11 mouse cellular contexts compared by ENCODE assay signal in genomic region chr1:74795145-74795529, GRCm38 (mm10). TPM values are rescaled to one million over a fixed set of nuclear protein-coding genes. Genes with fewer than 3 reads are reported as not detected.
DNase-seq lines count a peak whose midpoint lies in the region; ATAC-seq and TF ChIP-seq lines count a peak whose summit lies in the region.
"Had no signal": no experiment of that assay in that cellular context is flagged by ENCODE, and none has a peak within 500 bp of the region (broad histone marks: within the 10 kb centered on the region; RNA-seq: fewer than 3 reads in every experiment).

No protein-coding gene starts in this region.

- TF ChIP-seq CTCF in ES-Bruce4 (IDR thresholded peaks at IDR 0.05; ENCODE audit: low read depth, low read length) = no peak

- no peak overlapping the region for H3K27ac ChIP-seq in heart, embryonic 12.5 days (ENCODE audit: poor library complexity, severe bottlenecking)
- H3K27ac ChIP-seq in ES-Bruce4 (ENCODE audit: insufficient read depth, low read length) = no peak overlapping the region
- no peak overlapping the region for H3K27ac ChIP-seq in hindbrain, embryonic 10.5 days
- H3K27ac ChIP-seq in midbrain, embryonic 13.5 days = no peak overlapping the region

- intact Hi-C loops in heart, postnatal 14 days (cut with DNase I) = no loop called here

- no peaks in the 10 kb centered on the region for H3K9me3 ChIP-seq in heart, embryonic 12.5 days (replicated peaks)
- H3K9me3 ChIP-seq in ES-Bruce4 (replicated peaks; ENCODE audit: control insufficient read depth, insufficient read depth, low read length, poor library complexity, severe bottlenecking) = no peaks in the 10 kb centered on the region
- H3K9me3 ChIP-seq in hindbrain, embryonic 10.5 days = no peaks in the 10 kb centered on the region
- H3K9me3 ChIP-seq in midbrain, embryonic 13.5 days = no peaks in the 10 kb centered on the region

- WGBS in heart, embryonic 12.5 days = 2% methylated on average over 8 of the region's 11 CpGs
- WGBS in hindbrain, embryonic 10.5 days = 2% methylated on average over 11 of the region's 11 CpGs
- 3% methylated on average over 9 of the region's 11 CpGs for WGBS in midbrain, embryonic 13.5 days

- no peak; the same call in 1 of the 2 replicates for ATAC-seq in heart, embryonic 12.5 days (ENCODE audit: insufficient number of reproducible peaks, low FRiP score)
- ATAC-seq in midbrain, embryonic 13.5 days = no peak
- no peak for ATAC-seq in megakaryocyte, adult 5-6 weeks (ENCODE audit: poor library complexity, severe bottlenecking)
- no peak for ATAC-seq in erythroblast, adult 5-6 weeks (replicated peaks; ENCODE audit: low FRiP score, poor library complexity, severe bottlenecking)
- ATAC-seq in megakaryocyte-erythroid progenitor cell, adult 5-6 weeks (replicated peaks; ENCODE audit: low FRiP score, low TSS enrichment, poor library complexity, severe bottlenecking) = no peak

- H3K36me3 ChIP-seq in heart, embryonic 12.5 days = no peaks in the 10 kb centered on the region
- H3K36me3 ChIP-seq in ES-Bruce4 (ENCODE audit: control insufficient read depth, insufficient read depth, low read length, poor library complexity, severe bottlenecking) = no peaks in the 10 kb centered on the region
- no peaks in the 10 kb centered on the region for H3K36me3 ChIP-seq in hindbrain, embryonic 10.5 days
- H3K36me3 ChIP-seq in midbrain, embryonic 13.5 days = no peaks in the 10 kb centered on the region

- no peak for DNase-seq in heart, postnatal 14 days
- DNase-seq in hindbrain, embryonic 10.5 days (ENCODE audit: low spot score) = no peak
- DNase-seq: cerebellum, adult 9-10 months; layer of hippocampus, adult 9-11 months had no signal

- TF ChIP-seq POLR2A in ES-Bruce4 (IDR thresholded peaks at IDR 0.05; ENCODE audit: insufficient read depth, low read length) = no peak

- peaks cover 25% of the 10 kb centered on the region for H3K4me1 ChIP-seq in heart, embryonic 12.5 days (replicated peaks)
- peaks cover 2% of the 10 kb centered on the region for H3K4me1 ChIP-seq in ES-Bruce4 (ENCODE audit: control insufficient read depth, insufficient read depth, low read length)
- H3K4me1 ChIP-seq in hindbrain, embryonic 10.5 days (replicated peaks) = peaks cover 83% of the 10 kb centered on the region
- H3K4me1 ChIP-seq in midbrain, embryonic 13.5 days (replicated peaks) = peaks cover 68% of the 10 kb centered on the region

- TF ChIP-seq EP300 in ES-Bruce4 (IDR thresholded peaks at IDR 0.05; ENCODE audit: insufficient read depth, low read depth, low read length) = no peak

- peak overlapping the region; percentile 61 for H3K4me2 ChIP-seq in heart, embryonic 12.5 days
- H3K4me2 ChIP-seq in midbrain, embryonic 13.5 days (replicated peaks) = peak overlapping the region; percentile 54

- peaks cover 100% of the 10 kb centered on the region for H3K27me3 ChIP-seq in heart, embryonic 12.5 days (replicated peaks)
- H3K27me3 ChIP-seq in ES-Bruce4 (ENCODE audit: control insufficient read depth, insufficient read depth, low read length, poor library complexity, severe bottlenecking) = peaks cover 16% of the 10 kb centered on the region
- H3K27me3 ChIP-seq in hindbrain, embryonic 10.5 days (ENCODE audit: insufficient read depth, poor library complexity, severe bottlenecking) = peaks cover 100% of the 10 kb centered on the region
- peaks cover 90% of the 10 kb centered on the region for H3K27me3 ChIP-seq in midbrain, embryonic 13.5 days

- H3K9ac ChIP-seq in heart, embryonic 12.5 days = no peak overlapping the region
- peak overlapping the region; percentile 63 for H3K9ac ChIP-seq in ES-Bruce4 (ENCODE audit: low read depth, poor library complexity, severe bottlenecking)
- no peak overlapping the region for H3K9ac ChIP-seq in midbrain, embryonic 13.5 days (replicated peaks)

- peak overlapping the region; percentile 30 for H3K4me3 ChIP-seq in heart, embryonic 12.5 days
- H3K4me3 ChIP-seq in ES-Bruce4 (ENCODE audit: low read depth, low read length) = peak overlapping the region; percentile 54
- peak overlapping the region; percentile 44 for H3K4me3 ChIP-seq in hindbrain, embryonic 10.5 days
- H3K4me3 ChIP-seq in midbrain, embryonic 13.5 days (replicated peaks) = peak overlapping the region; percentile 25; the same call in 1 of the 2 replicates

RNA-seq across cellular contexts. Expression of gene Wnt10a, which starts 3.8 kb away (rescaled TPM):
- 0.28 TPM in 1 of 2 replicates, not detected in the other for polyA plus RNA-seq in heart, embryonic 12.5 days (2016; fragmentation: Nextera tagmentation; extraction: Ambion mirVana)
- not detected for total RNA-seq in heart, postnatal 14 days (2021)
- polyA plus RNA-seq in ES-Bruce4 (2011; ENCODE audit: insufficient read depth, insufficient read length, low read depth, missing spikeins) = 0.79 and 0.81 TPM in 2 replicates
- 0.87 and 1.6 TPM in 2 replicates for polyA plus RNA-seq in hindbrain, embryonic 10.5 days (2016; fragmentation: Nextera tagmentation; extraction: Ambion mirVana)
- 0.35 and 0.45 TPM in 2 replicates for polyA plus RNA-seq in midbrain, embryonic 13.5 days (2015; fragmentation: Nextera tagmentation; extraction: Ambion mirVana)
- not detected in 2 replicates for total RNA-seq in megakaryocyte, adult 5-6 weeks (2015)
- not detected in 2 replicates for total RNA-seq in megakaryocyte, adult 5-6 weeks (2017)
- total RNA-seq in erythroblast, adult 5-6 weeks (2015; ENCODE audit: low replicate concordance) = not detected in 2 replicates
- not detected in 2 replicates for total RNA-seq in erythroblast, adult 5-6 weeks (2017; ENCODE audit: low replicate concordance)
- total RNA-seq in megakaryocyte-erythroid progenitor cell, adult 5-6 weeks (2014; fragmentation: Nextera tagmentation) = not detected in 2 replicates
- total RNA-seq in megakaryocyte-erythroid progenitor cell, adult 5-6 weeks (2017) = not detected in 2 replicates

RNA-seq across cellular contexts. Expression of gene Wnt6, which starts 23.4 kb away (rescaled TPM):
- 0.41 and 1.3 TPM in 2 replicates for polyA plus RNA-seq in heart, embryonic 12.5 days (2016; fragmentation: Nextera tagmentation; extraction: Ambion mirVana)
- total RNA-seq in heart, postnatal 14 days (2021) = under 1 TPM; 0.17 to 0.67 TPM
- 5.0 and 5.6 TPM in 2 replicates for polyA plus RNA-seq in ES-Bruce4 (2011; ENCODE audit: insufficient read depth, insufficient read length, low read depth, missing spikeins)
- polyA plus RNA-seq in hindbrain, embryonic 10.5 days (2016; fragmentation: Nextera tagmentation; extraction: Ambion mirVana) = 15.5 and 18.2 TPM in 2 replicates
- 2.4 and 2.5 TPM in 2 replicates for polyA plus RNA-seq in midbrain, embryonic 13.5 days (2015; fragmentation: Nextera tagmentation; extraction: Ambion mirVana)
- total RNA-seq in megakaryocyte, adult 5-6 weeks (2015) = 0.11 and 0.14 TPM in 2 replicates
- total RNA-seq in megakaryocyte, adult 5-6 weeks (2017) = 0.55 and 1.1 TPM in 2 replicates
- not detected in 2 replicates for total RNA-seq in erythroblast, adult 5-6 weeks (2015; ENCODE audit: low replicate concordance)
- total RNA-seq in erythroblast, adult 5-6 weeks (2017; ENCODE audit: low replicate concordance) = not detected in 2 replicates
- total RNA-seq in megakaryocyte-erythroid progenitor cell, adult 5-6 weeks (2014; fragmentation: Nextera tagmentation) = not detected in 2 replicates
- total RNA-seq in megakaryocyte-erythroid progenitor cell, adult 5-6 weeks (2017) = not detected in 2 replicates

RNA-seq across cellular contexts. Expression of gene Prkag3, which starts 46.1 kb away (rescaled TPM):
- polyA plus RNA-seq in heart, embryonic 12.5 days (2016; fragmentation: Nextera tagmentation; extraction: Ambion mirVana) = 6.0 and 7.2 TPM in 2 replicates
- 1 to 10 TPM; 1.2 TPM for total RNA-seq in heart, postnatal 14 days (2021)
- 0.21 and 0.23 TPM in 2 replicates for polyA plus RNA-seq in ES-Bruce4 (2011; ENCODE audit: insufficient read depth, insufficient read length, low read depth, missing spikeins)
- polyA plus RNA-seq in hindbrain, embryonic 10.5 days (2016; fragmentation: Nextera tagmentation; extraction: Ambion mirVana) = 0.12 TPM in 1 of 2 replicates, not detected in the other
- 0.08 TPM in 1 of 2 replicates, not detected in the other for polyA plus RNA-seq in midbrain, embryonic 13.5 days (2015; fragmentation: Nextera tagmentation; extraction: Ambion mirVana)
- total RNA-seq in megakaryocyte, adult 5-6 weeks (2015) = not detected in 2 replicates
- total RNA-seq in megakaryocyte, adult 5-6 weeks (2017) = not detected in 2 replicates
- not detected in 2 replicates for total RNA-seq in erythroblast, adult 5-6 weeks (2015; ENCODE audit: low replicate concordance)
- 0.14 TPM in 1 of 2 replicates, not detected in the other for total RNA-seq in erythroblast, adult 5-6 weeks (2017; ENCODE audit: low replicate concordance)
- not detected in 2 replicates for total RNA-seq in megakaryocyte-erythroid progenitor cell, adult 5-6 weeks (2014; fragmentation: Nextera tagmentation)
- total RNA-seq in megakaryocyte-erythroid progenitor cell, adult 5-6 weeks (2017) = not detected in 2 replicates

RNA-seq across cellular contexts. Expression of gene Cdk5r2, which starts 59.6 kb away (rescaled TPM):
- not detected in 2 replicates for polyA plus RNA-seq in heart, embryonic 12.5 days (2016; fragmentation: Nextera tagmentation; extraction: Ambion mirVana)
- total RNA-seq in heart, postnatal 14 days (2021) = not detected
- 0.28 and 0.32 TPM in 2 replicates for polyA plus RNA-seq in ES-Bruce4 (2011; ENCODE audit: insufficient read depth, insufficient read length, low read depth, missing spikeins)
- 0.96 and 2.6 TPM in 2 replicates for polyA plus RNA-seq in hindbrain, embryonic 10.5 days (2016; fragmentation: Nextera tagmentation; extraction: Ambion mirVana)
- 4.8 and 7.1 TPM in 2 replicates for polyA plus RNA-seq in midbrain, embryonic 13.5 days (2015; fragmentation: Nextera tagmentation; extraction: Ambion mirVana)
- not detected in 2 replicates for total RNA-seq in megakaryocyte, adult 5-6 weeks (2015)
- total RNA-seq in megakaryocyte, adult 5-6 weeks (2017) = not detected in 2 replicates
- total RNA-seq in erythroblast, adult 5-6 weeks (2015; ENCODE audit: low replicate concordance) = not detected in 2 replicates
- total RNA-seq in erythroblast, adult 5-6 weeks (2017; ENCODE audit: low replicate concordance) = not detected in 2 replicates
- total RNA-seq in megakaryocyte-erythroid progenitor cell, adult 5-6 weeks (2014; fragmentation: Nextera tagmentation) = not detected in 2 replicates
- total RNA-seq in megakaryocyte-erythroid progenitor cell, adult 5-6 weeks (2017) = not detected in 2 replicates
- polyA plus RNA-seq: heart, embryonic 16.5 days had no signal
